Mouse (Mus musculus) thymus, postnatal 10 days (tissue): ENCODE measurements at regions not wholly inside any gene's neighbourhood (a gene's known extent, or its start where the extent isn't known, plus 50 kb on each side); places are given as distances from the start of the nearest gene placed in this dataset.

Experiments
- DNase-seq, 2 experiments: peaks; one replicate each; pipeline ENCODE4 v3.0.0; 2021; ENCODE audit warnings: low spot score in 2 of 2

- no peak for DNase-seq
These were observed 78.6 kb downstream of the A830031A19Rik start for GRCm38 (mm10) chr11:23996250-23996649.

- DNase-seq, result no peak
These were observed 80.7 kb downstream of the A830031A19Rik start for GRCm38 (mm10) chr11:23994160-23994559.

- no peak for DNase-seq
These were observed 87.1 kb downstream of the A830031A19Rik start for GRCm38 (mm10) chr11:23987532-23988450.

GRCm38 (mm10) chr11:23985231-23985630 is 89.6 kb downstream of the A830031A19Rik start:
- no peak for DNase-seq

- peak; percentile 26 to 61 for DNase-seq
These were observed 84.3 kb upstream of the Papolg start for GRCm38 (mm10) chr11:23979332-23979731.

DNA sequence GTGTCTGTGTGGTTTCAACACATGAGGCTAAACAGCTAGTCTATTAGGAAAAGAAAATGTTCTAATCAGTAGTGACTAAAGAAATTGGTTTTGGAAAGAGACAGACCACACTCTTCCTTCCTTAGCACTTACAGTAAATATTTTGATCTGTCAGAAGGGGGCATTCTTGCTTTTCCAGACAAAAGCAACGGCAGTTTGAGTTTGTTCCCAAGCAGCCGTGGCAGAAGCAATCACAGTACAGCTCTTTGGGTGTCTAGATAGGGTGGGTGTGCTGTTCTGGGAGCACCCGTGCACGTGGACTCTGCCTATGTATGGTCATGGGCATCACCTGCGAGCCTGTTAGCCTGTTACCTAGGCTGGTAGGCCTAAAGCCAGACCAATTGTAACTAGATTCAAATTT is 83.2 kb upstream of the Papolg start:
- DNase-seq, result no peak

GRCm38 (mm10) chr11:23977096-23977495 is 82.0 kb upstream of the Papolg start:
- no peak for DNase-seq

GRCm38 (mm10) chr11:23954323-23954722 is 59.3 kb upstream of the Papolg start:
- DNase-seq, result no peak

DNA sequence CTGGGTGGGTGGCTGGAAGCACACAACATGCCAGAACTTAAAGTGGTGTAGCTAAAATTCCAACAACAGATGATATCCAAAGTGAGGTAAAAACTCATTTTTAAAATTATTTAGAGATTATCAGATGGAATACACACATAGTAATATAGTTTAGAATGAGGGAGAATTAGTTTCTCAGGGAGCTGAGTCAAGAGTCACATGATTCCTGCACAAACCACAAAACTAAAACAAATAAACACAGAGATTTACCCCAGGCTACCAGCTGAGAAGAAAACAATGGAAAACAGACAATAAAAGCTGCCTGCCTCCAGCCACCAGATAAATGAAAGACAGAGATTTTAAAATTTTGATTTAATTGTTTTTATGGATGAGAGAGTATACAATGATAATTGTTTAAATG is 50.9 kb upstream of the Papolg start:
- no peak for DNase-seq
